Mouse (Mus musculus) erythroblast, adult 5-6 weeks (primary cell): ENCODE results near the gene 2610528A11Rik. TPM values are rescaled to one million over a fixed set of nuclear protein-coding genes. Genes with fewer than 3 reads are reported as not detected.
"Not testable (repeated sequence)": the region's sequence is repeated elsewhere in the genome, so short reads cannot be mapped to it uniquely, and the experiment has no call there.

Experiments
- ATAC-seq: replicated peaks from 2 replicates; pipeline ENCODE4 v1.8.0; 2016; ENCODE audit warnings: moderate number of reproducible peaks, mild to moderate bottlenecking, moderate TSS enrichment, inconsistent platforms; ENCODE audit not compliant: poor library complexity, low FRiP score, severe bottlenecking
- total RNA-seq, 2 experiments: library from RNA; stranded (forward) in 1 of 2; stranded (reverse) in 1 of 2; fragments of 150-400 nt in 1 of 2; fragments of 200-764, 138-1000 nt in 1 of 2; gene quantifications; 2 replicates each; pipeline versions ENCODE4 v1.2.3 to v1.2.4; 2015 to 2017; ENCODE audit warnings: low replicate concordance in 2 of 2

Gene 2610528A11Rik
- total RNA-seq (2015; ENCODE audit: low replicate concordance) (not detected in 2 replicates), total RNA-seq (2017; ENCODE audit: low replicate concordance) (not detected in 2 replicates)

DNA sequence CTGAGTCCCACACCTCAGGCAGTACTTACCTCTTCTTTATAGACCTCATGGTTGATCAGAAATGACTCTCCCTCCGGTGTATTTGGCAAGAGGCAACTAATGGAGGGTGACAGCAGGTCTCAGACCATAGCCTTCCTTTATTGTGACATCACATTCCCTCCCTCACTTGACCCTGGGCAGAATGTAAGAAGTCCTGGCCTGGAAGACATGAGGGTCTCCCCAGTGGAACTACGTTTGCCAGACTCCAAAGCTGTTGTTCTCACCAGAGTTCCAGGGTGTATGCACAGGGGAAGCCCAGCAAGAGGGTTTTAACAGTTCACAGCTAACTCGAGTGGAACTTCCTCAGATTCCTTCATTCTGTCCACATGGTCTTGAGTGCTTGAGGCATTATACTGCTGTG is at the start of gene 2610528A11Rik:
2610528A11Rik (minus strand) TSS at position 101 of the 400 bp plus-strand sequence.
- no peak for ATAC-seq

- peak; percentile 94 for ATAC-seq
Measured at GRCm38 (mm10) chr14:37163277-37163956, 49.6 kb upstream of the 2610528A11Rik start.

DNA sequence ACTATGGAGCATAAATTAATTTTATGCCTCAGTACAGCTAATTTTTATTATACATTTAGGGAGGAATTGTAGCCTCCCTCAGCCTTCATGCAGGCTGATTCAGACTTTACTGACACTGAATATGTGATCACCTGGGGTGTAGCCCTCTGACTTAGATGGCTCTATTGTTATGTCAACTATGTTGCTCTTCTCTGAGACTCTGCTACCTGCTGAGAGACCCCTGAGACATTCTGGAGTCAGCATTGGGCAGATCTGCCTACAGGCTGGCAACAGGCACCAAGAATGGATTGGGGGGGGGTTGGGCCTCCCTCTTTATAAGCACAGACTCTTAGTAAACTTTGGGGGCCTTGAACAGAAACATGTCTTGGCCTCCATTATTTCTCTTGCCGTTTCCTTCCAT is 40.6 kb upstream of the 2610528A11Rik start:
- ATAC-seq: no peak

DNA sequence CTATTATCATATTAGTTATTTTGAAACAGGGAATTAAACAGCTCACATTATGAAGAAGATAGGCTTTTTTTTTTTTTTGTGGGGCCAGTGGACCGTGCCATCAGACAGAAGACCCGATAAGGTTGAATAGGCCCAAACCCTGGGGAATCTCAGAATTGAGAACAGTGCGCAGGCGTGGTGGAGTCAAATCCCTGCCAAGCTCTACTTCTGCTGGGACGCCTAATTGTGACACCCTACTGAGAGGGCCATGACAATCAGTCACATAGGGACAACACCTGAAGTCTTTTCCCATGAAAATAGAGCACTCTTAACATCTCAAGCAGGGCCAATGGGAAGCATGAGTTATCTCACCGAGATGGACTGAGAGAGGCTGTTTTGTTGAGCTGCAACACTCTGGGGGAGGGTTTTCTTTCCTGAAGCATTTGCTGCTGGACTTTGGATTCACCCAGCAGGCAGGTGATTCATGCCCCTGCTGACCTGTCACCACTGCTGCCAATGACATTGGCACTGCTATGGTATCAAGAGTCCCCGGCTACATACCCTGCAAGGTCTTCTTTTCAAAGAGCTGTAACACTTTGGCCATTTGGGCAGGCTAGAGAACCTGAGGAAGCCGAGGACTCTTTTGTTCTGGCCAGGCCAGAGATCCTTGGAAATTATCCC is 25.4 kb upstream of the 2610528A11Rik start:
- no peak for ATAC-seq

- ATAC-seq: not testable (repeated sequence)
Measured at GRCm38 (mm10) chr14:37137596-37137995, 23.8 kb upstream of the 2610528A11Rik start.

- no peak for ATAC-seq
Measured at GRCm38 (mm10) chr14:37136110-37136509, 22.3 kb upstream of the 2610528A11Rik start.

- peak; percentile 55; the same call in 1 of the 2 replicates for ATAC-seq
Measured at GRCm38 (mm10) chr14:37135671-37136070, 21.8 kb upstream of the 2610528A11Rik start.

GRCm38 (mm10) chr14:37135127-37135593 is 21.3 kb upstream of the 2610528A11Rik start, which contains the start of gene Ghitm:
Gene Ghitm (minus strand): TSS chr14:37135272.
- peak; percentile 97 for ATAC-seq

DNA sequence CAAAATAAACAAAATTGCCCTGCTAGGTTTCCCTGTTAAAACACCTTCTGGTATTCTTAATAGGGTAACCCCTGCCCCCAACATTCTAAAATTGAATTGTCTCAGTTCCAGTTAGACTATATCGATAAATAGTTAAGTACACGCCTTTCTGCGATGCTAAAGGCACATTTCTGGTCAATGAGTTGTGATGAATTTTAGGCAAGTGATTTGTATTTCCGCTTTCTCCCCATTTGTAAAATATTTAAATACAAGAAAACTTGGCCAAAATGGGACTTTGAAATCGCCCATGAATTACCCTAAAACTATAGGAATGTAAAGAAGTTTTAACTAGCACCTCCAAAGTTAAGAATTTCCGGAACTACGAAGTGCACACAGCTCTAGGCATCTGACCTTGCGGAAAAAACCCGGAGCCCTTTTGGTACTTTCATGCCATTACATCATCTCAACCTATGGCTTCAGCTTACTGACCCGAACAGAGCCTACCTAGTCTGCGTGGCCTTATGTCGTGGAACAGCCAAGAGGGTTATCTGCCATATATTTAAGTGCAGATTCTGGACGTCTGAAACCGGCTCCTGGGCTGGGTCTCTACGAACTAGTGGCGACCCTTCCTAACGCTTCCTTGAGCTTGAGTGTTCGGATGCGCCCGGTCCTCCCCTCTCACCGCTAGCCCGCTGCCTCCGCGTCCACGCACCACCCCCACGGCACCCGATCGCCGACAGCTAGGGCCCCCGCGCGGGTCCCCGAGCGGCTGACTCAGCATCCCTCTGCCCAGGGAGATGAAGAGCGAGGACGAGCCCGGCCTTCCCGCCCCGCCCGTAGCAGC is 20.7 kb upstream of the 2610528A11Rik start:
- ATAC-seq: peak; percentile 79

DNA sequence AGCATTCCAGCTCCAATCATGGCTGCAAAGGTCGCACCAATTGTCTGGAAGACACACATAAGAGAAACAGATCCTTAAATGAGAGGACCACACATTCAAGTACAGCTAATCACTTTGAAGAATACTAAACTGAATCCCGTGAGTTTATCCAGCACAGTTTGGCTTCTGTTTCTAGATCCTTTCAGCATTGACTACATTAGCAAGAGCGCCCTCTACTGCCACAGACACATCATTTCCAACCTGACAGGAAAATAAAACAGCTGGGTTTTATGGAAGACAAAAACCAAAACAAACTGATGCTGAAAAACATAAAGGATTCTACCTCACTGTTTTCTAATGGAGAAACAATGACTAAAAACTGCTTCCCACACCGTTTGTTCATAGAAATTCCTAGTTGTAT is 13.8 kb upstream of the 2610528A11Rik start:
- peak; percentile 77 for ATAC-seq

- ATAC-seq: no peak
Measured at GRCm38 (mm10) chr14:37119233-37119632, 5.4 kb upstream of the 2610528A11Rik start.

DNA sequence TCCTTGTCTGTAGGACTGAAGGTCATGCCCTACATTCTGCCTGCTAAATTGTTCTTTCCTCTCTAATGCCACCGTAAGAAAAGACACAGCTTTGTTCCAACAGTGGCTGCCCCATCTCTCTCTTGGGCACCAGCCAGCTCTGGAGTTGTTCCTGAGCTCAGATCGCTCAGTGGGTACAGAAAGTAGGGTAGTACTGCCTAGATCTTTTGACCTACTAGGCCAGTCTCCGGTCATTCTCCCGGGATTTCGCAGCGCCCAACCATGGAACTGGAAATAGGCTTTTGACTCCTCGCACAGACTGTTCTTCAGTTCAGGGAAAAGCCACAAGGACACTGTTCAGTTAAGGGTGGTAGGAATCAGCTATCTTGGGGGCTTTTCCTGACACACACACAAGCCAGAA is 891 bp downstream of the 2610528A11Rik start:
- no peak for ATAC-seq

GRCm38 (mm10) chr14:37111371-37111770 is 2.5 kb downstream of the 2610528A11Rik start:
- ATAC-seq: no peak

GRCm38 (mm10) chr14:37110456-37110855 is 3.4 kb downstream of the 2610528A11Rik start:
- ATAC-seq: no peak

- no peak for ATAC-seq
Measured at GRCm38 (mm10) chr14:37109975-37110374, 3.8 kb downstream of the 2610528A11Rik start.

DNA sequence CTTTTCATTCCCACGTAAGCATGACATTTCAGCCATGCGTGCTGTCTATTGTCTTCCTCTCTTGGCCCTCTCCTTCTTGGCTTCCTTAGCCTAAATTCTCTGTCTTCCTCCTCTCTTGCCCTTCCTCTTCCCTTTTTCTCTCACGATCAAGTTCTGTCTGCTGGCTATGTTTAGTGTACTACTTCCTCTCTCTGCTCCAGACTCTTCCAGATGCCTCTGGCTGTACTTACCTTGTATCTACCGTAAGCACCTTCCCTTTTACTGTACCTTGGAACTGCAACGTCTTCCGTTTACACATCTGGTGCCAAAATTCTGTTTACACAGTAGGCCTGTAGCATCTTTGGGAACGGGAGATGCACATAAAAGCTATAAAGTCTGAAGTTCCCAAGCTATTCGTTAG is 4.4 kb downstream of the 2610528A11Rik start:
- no peak for ATAC-seq

DNA sequence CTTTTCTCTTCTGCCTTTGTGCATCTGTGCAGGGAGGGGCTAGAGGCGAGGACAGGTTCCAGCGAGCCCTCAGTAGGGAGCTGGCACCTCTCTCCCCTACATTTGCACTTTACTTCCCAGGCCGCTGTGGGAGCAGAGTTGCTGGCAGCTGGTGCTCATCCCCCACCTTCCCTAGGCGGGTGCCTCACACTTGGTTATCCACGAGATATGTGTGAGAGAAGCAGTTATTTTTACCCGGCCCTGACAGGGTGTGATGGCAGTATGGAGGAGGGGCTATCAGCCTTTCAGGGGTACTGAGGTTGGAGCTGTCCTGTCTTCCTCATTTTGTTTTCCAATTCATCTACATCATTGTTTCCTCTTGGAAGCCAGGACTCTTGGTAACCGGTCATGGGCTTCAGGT is 8.0 kb downstream of the 2610528A11Rik start:
- no peak for ATAC-seq

DNA sequence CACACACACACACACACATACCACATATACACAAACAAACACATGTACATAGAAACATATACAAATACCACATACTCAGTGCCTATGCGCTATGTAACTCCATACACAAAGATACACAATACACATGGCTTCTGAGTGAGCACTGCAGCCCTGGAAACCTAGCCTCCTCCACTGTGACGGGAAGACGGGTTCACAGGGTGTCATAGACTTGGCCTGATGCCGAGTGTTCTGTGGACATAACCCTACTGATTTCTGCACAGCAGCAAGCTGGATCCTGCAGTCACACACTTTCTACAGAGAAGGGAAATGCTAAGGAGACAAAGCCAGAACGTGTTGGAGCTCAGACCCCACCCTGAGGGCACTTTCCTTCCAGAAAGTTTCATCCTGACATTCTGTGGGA is 9.1 kb downstream of the 2610528A11Rik start:
- ATAC-seq: no peak

DNA sequence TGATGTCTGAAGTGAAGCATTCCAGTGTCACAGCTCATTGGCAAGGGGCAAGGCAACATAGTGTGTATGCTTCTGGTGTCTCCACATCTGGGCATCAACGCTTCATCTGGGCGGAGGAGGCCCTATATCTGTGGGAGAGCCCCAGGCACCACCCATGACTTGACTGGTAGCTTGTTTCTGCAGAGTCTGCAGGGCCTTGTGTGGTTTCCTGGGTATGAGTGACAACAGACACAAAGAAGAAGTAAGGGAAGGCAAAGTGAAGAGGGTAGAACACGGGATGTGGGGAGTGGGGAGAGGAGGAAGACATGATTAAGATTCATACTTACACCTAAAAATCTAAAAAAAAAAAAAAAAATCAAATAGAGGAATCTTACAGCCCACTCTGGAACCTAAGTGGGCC is 11.3 kb downstream of the 2610528A11Rik start:
- no peak for ATAC-seq

- no peak for ATAC-seq
Measured at GRCm38 (mm10) chr14:37101531-37101930, 12.3 kb downstream of the 2610528A11Rik start.
